14 mouse cellular contexts compared by ENCODE assay signal in the genomic region with DNA sequence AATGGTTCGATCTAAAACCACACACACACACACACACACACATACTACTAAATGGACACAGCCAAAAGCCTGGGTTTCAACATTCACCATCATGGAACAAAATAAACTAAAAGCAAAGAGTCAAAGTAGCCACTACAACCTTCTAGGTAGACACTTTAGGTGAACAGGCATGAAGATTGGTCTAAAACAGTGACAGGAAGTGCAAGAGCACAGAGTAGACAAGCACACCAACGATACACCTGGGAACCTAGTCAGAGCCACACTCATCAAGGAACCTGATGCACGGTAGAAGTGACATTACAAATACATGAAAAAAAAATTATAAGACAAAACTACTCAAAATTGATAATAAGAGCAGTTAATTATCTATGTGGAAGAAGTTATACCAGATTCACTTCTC.
"Had no signal": no experiment of that assay in that cellular context is flagged by ENCODE, and none has a peak within 500 bp of the region (broad histone marks: within the 10 kb centered on the region; RNA-seq: fewer than 3 reads in every experiment).

No protein-coding gene starts in this region.

- H3K27me3 ChIP-seq: kidney, embryonic 15.5 days; limb, embryonic 12.5 days; megakaryocyte, embryonic 14.5 days; neural tube, embryonic 15.5 days had no signal

- H3K9me3 ChIP-seq: kidney, embryonic 15.5 days; limb, embryonic 12.5 days; megakaryocyte, embryonic 14.5 days; midbrain, embryonic 13.5 days; neural tube, embryonic 15.5 days had no signal

- H3K4me3 ChIP-seq: kidney, embryonic 15.5 days; left cerebral cortex, adult 2 months; limb, embryonic 12.5 days; megakaryocyte, embryonic 14.5 days; midbrain, embryonic 13.5 days; neural tube, embryonic 15.5 days had no signal

- H3K27ac ChIP-seq: kidney, embryonic 15.5 days; left cerebral cortex, adult 2 months; limb, embryonic 12.5 days; macrophage; midbrain, embryonic 13.5 days; neural tube, embryonic 15.5 days; stomach, postnatal 0 days had no signal

- H3K4me2 ChIP-seq: kidney, embryonic 15.5 days; limb, embryonic 12.5 days; lung, embryonic 14.5 days; midbrain, embryonic 13.5 days had no signal

- DNase-seq: kidney, adult 18-20 months; kidney, postnatal 14 days; lung, embryonic 14.5 days; lung, postnatal 14 days; right cerebral cortex, adult 18-20 months; right cerebral cortex, postnatal 25 days had no signal

- ATAC-seq: midbrain, embryonic 13.5 days had no signal

- H3K36me3 ChIP-seq: neural tube, embryonic 15.5 days had no signal

- H3K9ac ChIP-seq: kidney, embryonic 15.5 days; limb, embryonic 12.5 days; lung, embryonic 14.5 days; midbrain, embryonic 13.5 days; neural tube, embryonic 15.5 days had no signal
